Mouse (Mus musculus) embryo, embryonic 9.5 days (tissue): ENCODE data around the gene Shisa9.
A peak's percentile ranks its signal among the peaks of the same experiment; 100 is the strongest.
"Not testable (repeated sequence)": the region's sequence is repeated elsewhere in the genome, so short reads cannot be mapped to it uniquely, and the experiment has no call there.

Experiments used
- DNase-seq: peaks from one replicate; pipeline ENCODE4 v3.0.0-alpha.2; 2017; ENCODE audit errors: extremely low spot score

Shisa9 gene

GRCm38 (mm10) chr16:11983616-11984270, at the start of gene Shisa9:
Gene Shisa9, plus strand, starts transcription at chr16:11984113.
- peak; percentile 64 for DNase-seq

DNA sequence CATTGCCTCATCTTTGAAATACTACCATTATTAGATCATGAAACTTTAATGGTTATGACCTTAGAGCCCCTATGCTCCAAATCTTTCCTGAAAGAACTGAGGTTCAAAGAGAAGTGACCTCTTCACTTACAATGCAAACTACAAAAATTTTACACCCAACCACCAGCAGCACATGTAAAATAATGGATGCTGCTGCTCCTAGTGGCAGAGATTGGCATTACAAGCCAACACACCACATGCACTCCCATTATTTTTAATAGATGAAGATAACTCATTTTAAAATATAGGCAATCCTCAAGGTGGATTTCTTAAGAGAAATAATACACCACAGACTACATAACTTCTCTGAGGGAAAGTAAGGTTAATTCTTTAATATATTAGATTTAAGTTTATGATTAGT, 43.4 kb upstream of the Shisa9 start:
- DNase-seq: peak; percentile 8

GRCm38 (mm10) chr16:11960691-11961090, 23.2 kb upstream of the Shisa9 start:
- no peak for DNase-seq

GRCm38 (mm10) chr16:11966041-11966440, 17.9 kb upstream of the Shisa9 start:
- DNase-seq: no peak

DNA sequence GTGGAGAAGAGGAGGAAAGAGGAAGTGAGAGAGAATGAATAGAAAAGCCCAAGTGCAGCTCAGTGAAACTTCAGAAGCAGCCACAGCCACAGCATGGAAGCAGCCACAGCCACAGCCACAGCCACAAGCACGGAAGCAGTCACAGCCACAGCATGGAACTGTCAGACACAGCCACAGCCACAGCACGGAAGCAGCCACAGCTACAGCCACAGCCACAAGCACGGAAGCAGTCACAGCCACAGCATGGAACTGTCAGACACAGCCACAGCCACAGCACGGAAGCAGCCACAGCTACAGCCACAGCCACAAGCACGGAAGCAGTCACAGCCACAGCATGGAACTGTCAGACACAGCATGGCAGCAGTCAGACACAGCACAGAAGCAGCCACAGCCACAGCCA, 17.1 kb upstream of the Shisa9 start:
- DNase-seq: not testable (repeated sequence)

GRCm38 (mm10) chr16:11967579-11967978, 16.3 kb upstream of the Shisa9 start:
- DNase-seq: no peak

DNA sequence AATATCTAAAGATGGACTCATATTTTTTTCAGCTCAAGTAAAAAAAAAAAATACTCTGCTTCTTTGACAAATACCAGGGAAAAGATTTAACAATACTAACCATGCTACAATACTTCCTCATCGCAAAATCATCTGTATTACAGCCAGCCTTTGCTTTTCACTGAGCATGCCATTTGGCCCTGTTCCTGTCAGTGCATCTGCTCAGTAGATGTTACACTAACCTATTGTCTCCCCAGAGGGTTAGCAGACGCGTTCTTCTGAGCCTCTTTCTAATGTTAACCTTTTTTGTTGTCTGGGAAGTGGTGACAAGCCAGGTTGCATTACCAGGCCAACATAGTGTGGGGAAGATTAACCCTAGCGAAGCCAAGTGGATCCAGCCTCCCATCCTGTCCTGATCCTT, 10.2 kb upstream of the Shisa9 start:
- DNase-seq: no peak

- no peak for DNase-seq
These were observed 7.2 kb upstream of the Shisa9 start for GRCm38 (mm10) chr16:11976737-11977136.

DNA sequence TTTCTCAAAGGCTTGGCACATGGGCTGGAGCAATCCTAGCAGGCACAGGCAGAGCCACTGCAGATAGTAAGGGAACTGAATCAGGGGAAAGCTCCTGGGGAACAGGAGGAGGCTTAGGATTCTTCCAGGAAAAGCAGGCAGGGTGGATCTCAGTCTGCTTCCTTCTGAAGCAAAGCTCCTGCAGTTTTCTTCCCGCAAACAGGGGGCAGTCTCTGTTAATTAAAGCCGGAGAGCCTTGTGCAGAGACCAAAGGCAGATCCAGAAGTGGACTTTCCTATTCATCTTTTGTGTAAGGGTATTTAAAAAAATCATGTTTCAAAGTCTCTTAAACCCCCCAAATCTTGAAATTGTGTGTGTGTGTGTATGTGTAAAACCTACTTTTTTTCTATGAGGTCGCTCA, 3.1 kb upstream of the Shisa9 start:
- no peak for DNase-seq

- DNase-seq: no peak
These were observed 752 bp upstream of the Shisa9 start for GRCm38 (mm10) chr16:11983106-11983615.

- peak; percentile 61 for DNase-seq
These were observed 418 bp downstream of the Shisa9 start for GRCm38 (mm10) chr16:11984271-11984791.

GRCm38 (mm10) chr16:11987056-11987455, 3.1 kb downstream of the Shisa9 start:
- no peak for DNase-seq

GRCm38 (mm10) chr16:12005177-12005576, 21.3 kb downstream of the Shisa9 start:
- no peak for DNase-seq

DNA sequence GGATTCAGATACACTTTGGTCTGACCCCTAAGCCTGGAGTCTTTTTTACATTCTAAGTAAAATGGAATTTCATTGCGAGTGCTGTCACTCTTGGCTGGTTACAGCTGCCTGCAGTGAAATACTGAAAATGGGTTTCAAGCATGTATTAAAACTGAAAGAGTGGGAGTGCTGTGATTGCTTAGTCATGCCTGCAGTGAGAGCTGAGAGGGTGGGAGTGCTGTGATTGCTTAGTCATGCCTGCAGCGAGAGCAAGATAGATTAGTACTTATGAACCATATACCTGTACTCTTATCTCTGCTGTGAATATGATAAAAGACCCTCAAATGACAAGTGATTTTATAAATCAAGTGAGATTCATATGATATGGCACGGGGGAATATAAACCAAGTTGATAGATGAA, 26.2 kb downstream of the Shisa9 start:
- DNase-seq: no peak

DNA sequence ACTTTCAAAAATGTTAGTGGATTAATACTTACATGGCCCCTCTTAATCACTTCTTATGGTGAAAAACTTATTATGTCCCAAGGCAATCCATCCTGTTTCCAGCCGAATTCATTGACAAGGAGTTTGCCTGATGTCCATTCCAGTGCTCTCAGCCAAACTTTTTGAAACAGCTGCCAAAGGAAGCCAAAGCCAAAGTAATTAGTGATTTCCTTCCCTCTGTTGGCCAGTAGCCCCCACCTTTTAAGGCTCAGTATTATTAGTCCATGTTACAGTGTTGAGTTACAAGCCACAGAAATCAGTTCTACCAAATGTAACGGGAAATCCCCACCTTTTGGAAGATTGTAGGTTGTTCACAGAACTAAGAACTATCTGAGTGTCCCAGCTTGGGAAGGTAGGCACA, 28.8 kb downstream of the Shisa9 start:
- DNase-seq: no peak

- DNase-seq: no peak
These were observed 30.6 kb downstream of the Shisa9 start for GRCm38 (mm10) chr16:12014523-12014922.

DNA sequence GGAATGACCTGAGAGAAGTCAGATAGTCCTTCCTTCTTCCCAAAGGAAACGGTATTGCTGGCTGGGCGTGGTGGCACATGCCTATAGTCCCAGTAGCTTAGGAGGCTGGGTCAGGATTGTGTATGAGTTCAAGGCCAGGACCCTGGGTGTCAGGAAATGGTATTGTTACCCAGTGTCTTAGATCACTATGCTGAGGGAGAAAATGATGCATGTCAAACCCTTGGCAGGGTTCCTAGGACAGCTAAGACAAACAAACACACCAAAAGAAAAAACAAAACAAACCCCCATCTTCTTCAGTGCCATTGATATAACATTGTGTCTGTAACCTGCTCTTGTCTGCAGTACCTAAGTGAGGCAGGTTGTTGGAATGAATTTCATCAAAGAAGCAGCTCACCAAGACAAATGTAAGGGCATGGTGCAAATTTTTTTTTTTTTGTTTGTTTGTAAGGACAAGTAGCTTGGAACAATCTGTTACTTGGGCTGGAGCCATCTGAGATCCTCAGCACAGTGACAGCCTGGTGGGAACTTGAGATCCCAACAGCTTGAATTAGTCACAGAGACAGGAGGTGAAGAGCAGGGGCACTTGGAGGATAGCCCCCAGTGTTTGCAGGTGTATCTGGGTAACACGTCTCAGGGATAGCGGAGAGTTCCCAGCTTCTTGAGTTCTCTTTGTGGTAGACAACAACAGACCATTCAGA, 34.2 kb downstream of the Shisa9 start:
- no peak for DNase-seq

DNA sequence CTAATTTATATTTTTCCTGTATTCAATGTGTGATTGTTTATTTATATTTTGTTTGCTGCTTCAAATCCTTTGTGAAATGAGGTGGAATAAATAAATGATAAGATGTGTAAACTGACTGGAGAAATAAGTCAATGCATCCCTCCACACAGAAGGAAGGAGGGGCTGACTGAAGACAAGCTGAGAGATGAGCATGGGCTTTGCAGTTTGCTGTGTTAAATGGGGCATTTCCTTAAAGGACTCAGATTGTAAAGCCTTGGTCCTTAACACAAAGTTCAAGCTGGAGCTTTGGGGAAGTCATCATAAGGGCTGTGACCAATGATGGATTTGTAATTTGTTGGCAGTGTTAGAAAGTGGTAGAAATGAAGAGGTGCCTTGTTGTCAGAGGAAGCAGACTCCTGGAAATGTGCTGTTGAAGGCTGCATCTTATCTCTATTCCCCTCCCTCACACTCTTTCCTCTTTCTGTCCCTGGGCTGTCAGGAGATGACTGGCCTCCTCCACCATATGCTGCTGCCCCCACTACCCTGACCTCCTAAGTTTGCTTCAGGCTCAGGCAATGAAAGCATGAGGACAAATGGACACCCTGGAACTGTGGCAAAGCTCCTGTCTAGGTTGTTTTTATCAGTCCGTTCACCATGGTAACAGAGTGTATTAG, 36.3 kb downstream of the Shisa9 start:
- no peak for DNase-seq

GRCm38 (mm10) chr16:12032441-12032840, 48.5 kb downstream of the Shisa9 start:
- no peak for DNase-seq

- no peak for DNase-seq
These were observed 51.0 kb downstream of the Shisa9 start for GRCm38 (mm10) chr16:12034868-12035267.

DNA sequence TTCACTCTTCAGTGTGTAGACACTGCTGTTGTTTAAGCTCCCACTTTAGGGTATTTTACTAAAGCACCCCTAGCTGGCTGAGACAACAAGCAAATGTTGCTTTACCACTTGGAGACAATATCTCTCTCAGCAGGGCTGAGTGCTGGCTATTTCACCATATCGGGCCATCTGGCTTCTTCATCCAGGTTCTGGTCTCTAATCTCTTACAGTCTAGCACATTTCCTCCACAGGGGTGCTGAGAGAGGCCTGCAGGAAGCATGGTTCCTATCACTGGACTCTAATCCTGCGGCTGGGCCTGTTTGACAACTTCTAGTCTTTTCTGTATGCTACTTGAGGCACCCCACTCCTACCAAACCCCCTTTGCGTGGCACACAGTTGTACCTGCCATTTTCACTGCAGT, 51.7 kb downstream of the Shisa9 start:
- DNase-seq: no peak

- DNase-seq: no peak
These were observed 57.0 kb downstream of the Shisa9 start for GRCm38 (mm10) chr16:12040935-12041334.

- DNase-seq: no peak
These were observed 68.1 kb downstream of the Shisa9 start for GRCm38 (mm10) chr16:12052051-12052450.
